Mouse (Mus musculus) limb, embryonic 15.5 days (tissue): ENCODE measurements around the gene Iqcc. TPM values are rescaled to one million over a fixed set of nuclear protein-coding genes. Genes with fewer than 3 reads are reported as not detected.

Source experiments
- ATAC-seq: fragments of 200-750 bp; cut with Nextera tagmentation; 2 replicates; pipeline ENCODE4 v1.8.0; 2017; ENCODE audit warnings: low read depth, moderate TSS enrichment; ENCODE audit not compliant: insufficient number of reproducible peaks, low FRiP score, low TSS enrichment
- H3K27ac ChIP-seq: fragments of 300-500 bp; sonication (generic); 2 replicates; pipeline ENCODE4 v1.5.1; 2015; ENCODE audit warnings: moderate library complexity, mild to moderate bottlenecking, inconsistent platforms
- H3K27me3 ChIP-seq: fragments of 300-500 bp; sonication (generic); 2 replicates; pipeline ENCODE4 v1.6.1; 2015; ENCODE audit warnings: inconsistent platforms
- H3K36me3 ChIP-seq: fragments of 300-500 bp; sonication (generic); 2 replicates; pipeline ENCODE4 v1.6.1; 2015; ENCODE audit warnings: inconsistent platforms
- H3K4me1 ChIP-seq: fragments of 300-500 bp; sonication (generic); 2 replicates; pipeline ENCODE4 v1.6.1; 2015; ENCODE audit warnings: inconsistent platforms
- H3K4me2 ChIP-seq: fragments of 300-500 bp; sonication (generic); 2 replicates; pipeline ENCODE4 v1.6.1; 2015; ENCODE audit warnings: mild to moderate bottlenecking, inconsistent platforms
- H3K4me3 ChIP-seq: fragments of 300-500 bp; sonication (generic); 2 replicates; pipeline ENCODE4 v1.5.1; 2015; ENCODE audit warnings: mild to moderate bottlenecking, inconsistent platforms
- H3K9ac ChIP-seq: fragments of 300-500 bp; sonication (generic); 2 replicates; pipeline ENCODE4 v1.6.1; 2015; ENCODE audit warnings: inconsistent platforms
- H3K9me3 ChIP-seq: fragments of 300-500 bp; sonication (generic); 2 replicates; pipeline ENCODE4 v1.6.1; 2016; ENCODE audit warnings: inconsistent platforms
- WGBS: fragments of 180-500 bp; shearing (Covaris S2); methylation state at CpG from one replicate; pipeline ENCODE4 v1.1.7; 2015; 5-methylcytosine and 5-hydroxymethylcytosine counted together
- polyA plus RNA-seq: library from polyadenylated mRNA; unstranded; fragments of >200 nt; fragmentation: Nextera tagmentation; extraction: Ambion mirVana; gene quantifications from 2 replicates; pipeline ENCODE4 v1.2.1, GENCODE M21; 2015

Gene Iqcc
- polyA plus RNA-seq, 1 experiment from 2014 or later, result 29.6 TPM

DNA sequence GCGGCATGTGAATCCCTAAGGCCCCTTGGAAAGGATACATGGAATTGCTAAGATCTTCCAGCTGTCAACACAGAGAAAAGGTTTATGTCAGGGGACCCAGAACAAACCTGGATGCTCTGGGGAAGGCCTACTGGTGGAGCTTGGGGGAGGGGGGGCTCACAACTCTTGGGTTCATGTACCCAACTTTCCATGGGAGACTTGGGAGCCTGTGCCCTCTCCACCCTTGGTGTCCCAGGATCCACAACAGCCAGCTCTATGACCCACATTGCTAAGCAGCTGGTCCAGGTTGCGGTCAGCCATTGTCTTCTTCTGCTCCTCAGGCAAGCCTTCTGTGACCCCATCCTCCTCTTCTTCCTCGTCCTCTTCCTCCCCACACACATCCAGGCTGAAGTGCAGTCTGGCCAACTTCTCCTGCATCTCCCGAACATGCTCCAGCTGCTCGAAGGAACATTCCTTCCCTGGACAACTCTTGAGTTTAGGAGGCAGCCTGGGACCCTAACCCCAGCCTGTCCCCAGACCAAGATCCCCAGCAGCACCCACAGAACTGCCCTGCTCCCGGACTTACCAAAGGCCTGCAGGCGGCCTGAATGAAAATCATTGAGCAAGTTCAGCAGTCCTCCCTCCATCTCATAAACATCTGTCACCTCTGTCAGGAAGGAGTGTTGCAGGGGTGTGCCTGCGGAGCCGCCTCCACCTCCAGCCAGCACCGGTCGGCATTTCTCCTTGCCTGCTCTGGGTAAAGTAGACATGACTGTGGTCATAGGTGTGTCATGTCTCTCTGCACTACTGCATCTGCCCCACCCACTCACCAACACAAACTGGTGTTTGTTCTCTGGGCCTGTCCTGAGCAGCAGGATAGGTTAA, 1.8 kb upstream of the Iqcc start:
- peaks cover 19% of the 10 kb centered on the region for H3K36me3 ChIP-seq
- H3K4me3 ChIP-seq, result no peak overlapping the region
- ATAC-seq, result no peak
- H3K4me2 ChIP-seq, result no peak overlapping the region
- peaks cover 53% of the 10 kb centered on the region for H3K4me1 ChIP-seq
- WGBS, result 82% methylated on average over 11 of the region's 11 CpGs
- H3K27ac ChIP-seq, result peak overlapping the region; percentile 43
- H3K9ac ChIP-seq, result no peak overlapping the region
- no peaks in the 10 kb centered on the region for H3K27me3 ChIP-seq
- H3K9me3 ChIP-seq, result no peaks in the 10 kb centered on the region

DNA sequence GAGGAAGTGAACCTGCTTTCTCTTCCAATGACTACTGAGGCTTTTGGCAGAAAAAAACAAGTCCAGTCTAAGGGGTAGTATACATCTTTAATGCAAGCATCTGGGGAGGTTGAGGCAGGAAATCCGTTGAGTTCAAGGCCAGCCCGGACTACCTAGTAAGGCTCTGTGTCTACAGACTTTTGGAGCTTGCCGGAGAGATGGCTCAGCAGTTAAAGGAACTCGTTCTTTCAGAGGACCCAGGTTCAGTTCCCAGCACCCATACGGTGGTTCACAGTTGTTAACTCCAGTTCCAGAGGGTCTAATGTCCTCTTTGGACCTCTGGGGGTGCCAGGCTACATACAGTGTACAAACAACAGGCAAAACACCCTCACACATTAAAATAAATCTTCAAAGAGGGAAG, 868 bp downstream of the Iqcc start:
- Histone ChIP-seq H3K4me2 (peak overlapping the region; percentile 73), H3K4me3 (peak overlapping the region; percentile 67), H3K9ac (0 out of 2 replicates have a peak overlapping the region, but pooled peaks have one; percentile 71), H3K36me3 (peaks cover 20% of the 10 kb centered on the region), H3K27ac (no peak overlapping the region; the same call in 1 of the 2 replicates), H3K27me3 (no peaks in the 10 kb centered on the region), H3K4me1 (peaks cover 34% of the 10 kb centered on the region), H3K9me3 (no peaks in the 10 kb centered on the region)
- no peak for ATAC-seq
- 94% methylated on average over 5 of the region's 5 CpGs for WGBS

DNA sequence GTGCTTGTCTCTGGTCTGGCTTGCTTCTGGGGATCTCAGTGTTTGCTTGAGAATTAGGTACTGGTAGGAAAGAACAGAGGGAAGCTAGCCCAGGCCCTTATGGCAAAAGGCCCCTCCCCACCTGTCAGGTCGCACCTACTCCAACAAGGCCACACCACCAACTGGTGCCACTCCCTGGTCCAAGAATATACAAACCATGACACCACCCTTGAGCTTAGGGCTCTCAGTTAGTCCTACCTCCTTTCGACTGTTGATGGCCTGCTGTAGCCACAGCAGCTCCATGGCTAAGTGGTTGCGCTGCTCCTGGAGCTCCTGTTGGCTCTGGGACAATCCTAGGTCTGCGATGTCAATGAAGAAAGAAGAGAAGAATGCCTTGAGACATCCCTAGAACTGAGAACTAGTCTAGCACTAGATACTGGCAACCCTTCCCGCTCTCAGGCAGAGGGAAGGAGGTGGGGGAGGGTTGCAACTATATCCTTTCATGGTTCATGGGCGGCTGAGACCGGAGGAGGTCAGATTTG, 1.7 kb downstream of the Iqcc start:
- H3K9me3 ChIP-seq, result no peaks in the 10 kb centered on the region
- no peak overlapping the region for H3K4me2 ChIP-seq
- H3K36me3 ChIP-seq, result peaks cover 20% of the 10 kb centered on the region
- no peak for ATAC-seq
- no peak overlapping the region for H3K27ac ChIP-seq
- WGBS, result 92% methylated on average over 7 of the region's 7 CpGs
- no peak overlapping the region for H3K4me3 ChIP-seq
- H3K27me3 ChIP-seq, result no peaks in the 10 kb centered on the region
- H3K4me1 ChIP-seq, result peaks cover 26% of the 10 kb centered on the region
- no peak overlapping the region for H3K9ac ChIP-seq

DNA sequence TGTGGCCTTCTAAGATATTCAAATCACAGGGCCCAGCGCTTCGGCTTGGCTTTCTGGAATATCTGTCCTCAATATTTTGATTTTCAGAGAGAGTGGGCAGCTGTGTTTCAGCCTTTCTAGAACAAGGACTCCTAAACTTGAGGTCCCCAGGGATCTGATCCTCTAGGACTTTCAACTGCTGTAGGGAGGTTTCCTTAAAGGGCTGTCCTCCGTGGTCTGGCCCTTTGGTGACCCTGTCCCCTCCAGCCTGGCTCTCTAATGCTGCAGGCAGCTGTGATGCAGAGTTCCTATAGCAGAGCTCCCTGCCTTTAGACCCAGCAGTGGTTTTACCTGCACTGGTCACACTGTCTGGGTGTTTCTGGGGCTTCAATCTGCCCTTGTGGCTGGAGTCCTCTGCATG, 2.3 kb downstream of the Iqcc start:
- 88% methylated on average over 3 of the region's 3 CpGs for WGBS

DNA sequence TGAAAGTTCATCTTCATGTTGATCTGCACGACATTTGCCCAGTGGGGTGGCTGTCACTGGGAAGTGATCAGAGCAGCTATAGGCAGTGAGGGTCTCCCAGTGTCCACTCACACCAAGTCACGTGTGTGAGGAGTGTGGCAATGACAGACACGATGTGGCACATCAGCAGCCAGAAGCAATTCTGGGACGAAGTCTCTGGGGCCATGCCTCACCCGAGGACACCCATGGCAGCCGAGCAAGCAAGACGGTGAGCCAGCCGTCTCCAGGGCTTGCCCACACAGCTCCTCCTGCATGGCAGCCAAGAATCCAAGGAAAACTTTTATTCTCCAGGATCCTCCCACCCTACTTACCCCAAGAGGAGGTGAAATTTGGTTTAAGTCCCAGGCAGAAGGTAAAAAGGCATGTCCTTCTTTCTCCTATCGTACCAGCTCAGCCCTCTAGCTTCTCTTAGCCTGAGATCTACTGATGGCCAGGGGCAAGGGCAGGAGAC, 3.1 kb downstream of the Iqcc start:
- Histone ChIP-seq H3K9ac (no peak overlapping the region), H3K36me3 (peaks cover 18% of the 10 kb centered on the region), H3K4me3 (no peak overlapping the region), H3K27ac (no peak overlapping the region), H3K4me1 (peaks cover 13% of the 10 kb centered on the region), H3K4me2 (no peak overlapping the region), H3K27me3 (no peaks in the 10 kb centered on the region), H3K9me3 (no peaks in the 10 kb centered on the region)
- ATAC-seq, result no peak
- WGBS, result 89% methylated on average over 9 of the region's 9 CpGs

More for the DNA sequence above, 2.3 kb downstream of the Iqcc start:
- Histone ChIP-seq H3K27ac (no peak overlapping the region), H3K4me2 (no peak overlapping the region), H3K4me1 (peaks cover 20% of the 10 kb centered on the region), H3K9ac (no peak overlapping the region), H3K36me3 (peaks cover 20% of the 10 kb centered on the region), H3K27me3 (no peaks in the 10 kb centered on the region), H3K4me3 (no peak overlapping the region), H3K9me3 (no peaks in the 10 kb centered on the region)
- ATAC-seq, result no peak

DNA sequence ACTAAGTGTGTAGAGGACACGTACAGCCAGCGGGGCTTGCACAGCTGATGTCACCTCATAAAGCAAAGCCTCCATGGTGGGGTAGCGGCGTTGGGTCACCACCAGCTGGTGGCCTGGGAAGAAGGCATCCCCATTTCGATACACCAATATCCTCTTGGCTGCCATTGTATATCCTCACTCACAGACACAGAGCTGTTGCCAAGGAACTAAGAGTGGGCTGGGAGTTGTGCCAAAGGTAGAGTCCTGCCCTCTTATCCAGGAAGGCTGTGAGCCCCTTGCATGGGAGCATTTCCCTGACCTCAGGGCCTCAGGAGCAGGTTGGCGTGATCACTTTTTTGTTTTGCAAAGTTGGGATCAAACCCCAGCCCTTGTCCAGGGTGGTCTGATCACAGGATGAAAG, 4.8 kb downstream of the Iqcc start, which contains the start of gene Dcdc2b:
TSS of gene Dcdc2b (minus strand) at position 165 of the 400 bp plus-strand sequence.
- H3K4me2 ChIP-seq, result no peak within 1 kb of the TSS
- no peak within 1 kb of the TSS for H3K9ac ChIP-seq
- no peaks in the 10 kb centered on the region for H3K27me3 ChIP-seq
- 80% methylated on average over 6 of the region's 6 CpGs for WGBS
- H3K27ac ChIP-seq, result no peak within 1 kb of the TSS
- peaks cover 11% of the 10 kb centered on the region for H3K4me1 ChIP-seq
- no peaks in the 10 kb centered on the region for H3K9me3 ChIP-seq
- H3K36me3 ChIP-seq, result peaks cover 26% of the 10 kb centered on the region
- no peak for ATAC-seq
- H3K4me3 ChIP-seq, result no peak within 1 kb of the TSS

DNA sequence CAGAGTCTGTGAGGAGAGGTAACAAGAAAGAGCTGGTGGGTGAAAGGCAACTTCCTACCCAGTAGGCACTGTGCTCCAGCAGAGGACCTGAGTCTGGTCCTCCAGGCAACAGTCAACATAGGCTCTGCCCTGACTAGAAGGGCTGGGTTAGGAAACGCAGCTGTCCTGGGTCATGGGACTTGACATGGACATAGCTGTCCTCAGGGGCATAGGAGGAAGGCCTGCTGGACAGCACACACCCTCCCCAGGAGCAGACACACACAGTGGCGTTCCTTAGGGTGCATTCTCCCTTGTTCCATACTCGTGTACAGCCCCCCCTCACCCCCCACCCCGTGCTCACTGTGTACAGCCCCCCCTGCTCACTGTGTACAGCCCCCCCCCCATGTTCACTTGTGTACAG, 8.4 kb downstream of the Iqcc start:
- no peak overlapping the region for H3K4me3 ChIP-seq
- no peak overlapping the region for H3K4me2 ChIP-seq
- no peak for ATAC-seq
- no peaks in the 10 kb centered on the region for H3K9me3 ChIP-seq
- WGBS, result 63% methylated on average over 4 of the region's 4 CpGs
- H3K9ac ChIP-seq, result no peak overlapping the region
- H3K36me3 ChIP-seq, result peaks cover 34% of the 10 kb centered on the region
- H3K27ac ChIP-seq, result no peak overlapping the region
- no peaks in the 10 kb centered on the region for H3K27me3 ChIP-seq
- H3K4me1 ChIP-seq, result 0 out of 2 replicates have a peak, but pooled peaks cover 4% of the 10 kb centered on the region

DNA sequence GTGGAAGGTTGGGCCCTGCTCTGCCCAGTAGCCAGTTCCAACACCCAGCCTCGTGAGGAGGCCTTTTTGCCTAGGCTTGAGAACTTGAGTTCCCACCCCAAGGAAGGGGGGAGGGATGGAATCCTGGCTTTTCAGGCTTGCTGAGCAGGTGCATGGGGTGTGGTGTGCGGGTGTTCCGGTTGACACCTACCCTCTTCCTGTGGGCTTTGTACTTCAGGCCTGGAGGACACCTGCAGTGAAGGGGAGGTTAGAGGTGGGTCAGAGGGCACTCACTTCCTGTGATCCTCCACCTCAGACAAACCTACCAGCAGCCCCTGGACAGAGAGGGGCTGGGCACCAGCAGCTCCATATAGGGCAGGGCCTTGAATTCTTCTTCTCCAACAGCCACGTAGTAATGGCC, 8.9 kb downstream of the Iqcc start:
- peaks cover 37% of the 10 kb centered on the region for H3K36me3 ChIP-seq
- no peaks in the 10 kb centered on the region for H3K27me3 ChIP-seq
- H3K4me3 ChIP-seq, result no peak overlapping the region
- 74% methylated on average over 4 of the region's 4 CpGs for WGBS
- H3K27ac ChIP-seq, result no peak overlapping the region
- no peak for ATAC-seq
- H3K4me2 ChIP-seq, result no peak overlapping the region
- no peaks in the 10 kb centered on the region for H3K9me3 ChIP-seq
- no peak overlapping the region for H3K9ac ChIP-seq
- 0 out of 2 replicates have a peak, but pooled peaks cover 4% of the 10 kb centered on the region for H3K4me1 ChIP-seq

DNA sequence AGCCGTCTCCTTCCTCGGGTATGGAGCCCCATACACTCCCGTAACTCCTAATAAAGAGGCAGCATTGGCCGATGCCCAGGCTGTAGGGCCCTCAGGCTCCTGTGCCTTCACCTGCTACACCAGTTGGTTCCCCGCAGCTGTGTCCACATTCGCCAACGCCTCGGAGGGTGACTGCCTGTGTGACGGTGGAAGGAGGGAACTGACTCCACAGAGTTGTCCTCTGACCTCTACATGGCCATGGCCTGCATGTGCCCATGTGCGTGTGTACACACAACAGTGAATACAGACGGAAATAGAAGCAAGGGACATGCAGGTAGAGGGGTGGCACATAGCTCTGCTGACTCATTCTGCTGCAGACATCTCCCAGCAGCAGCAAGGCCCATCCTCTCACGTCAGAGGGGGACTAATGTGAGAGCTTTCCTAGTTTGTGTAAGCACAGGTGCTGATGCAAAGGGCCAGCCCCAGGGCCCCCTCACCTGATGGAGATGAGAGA, 9.7 kb downstream of the Iqcc start:
- Histone ChIP-seq H3K9ac (no peak overlapping the region), H3K4me1 (0 out of 2 replicates have a peak, but pooled peaks cover 4% of the 10 kb centered on the region), H3K4me3 (no peak overlapping the region), H3K27me3 (no peaks in the 10 kb centered on the region), H3K36me3 (peaks cover 45% of the 10 kb centered on the region), H3K4me2 (no peak overlapping the region), H3K9me3 (no peaks in the 10 kb centered on the region), H3K27ac (peak overlapping the region; percentile 54; the same call in 1 of the 2 replicates)
- 80% methylated on average over 12 of the region's 12 CpGs for WGBS
- ATAC-seq, result peak; percentile 4; the same call in 1 of the 2 replicates

DNA sequence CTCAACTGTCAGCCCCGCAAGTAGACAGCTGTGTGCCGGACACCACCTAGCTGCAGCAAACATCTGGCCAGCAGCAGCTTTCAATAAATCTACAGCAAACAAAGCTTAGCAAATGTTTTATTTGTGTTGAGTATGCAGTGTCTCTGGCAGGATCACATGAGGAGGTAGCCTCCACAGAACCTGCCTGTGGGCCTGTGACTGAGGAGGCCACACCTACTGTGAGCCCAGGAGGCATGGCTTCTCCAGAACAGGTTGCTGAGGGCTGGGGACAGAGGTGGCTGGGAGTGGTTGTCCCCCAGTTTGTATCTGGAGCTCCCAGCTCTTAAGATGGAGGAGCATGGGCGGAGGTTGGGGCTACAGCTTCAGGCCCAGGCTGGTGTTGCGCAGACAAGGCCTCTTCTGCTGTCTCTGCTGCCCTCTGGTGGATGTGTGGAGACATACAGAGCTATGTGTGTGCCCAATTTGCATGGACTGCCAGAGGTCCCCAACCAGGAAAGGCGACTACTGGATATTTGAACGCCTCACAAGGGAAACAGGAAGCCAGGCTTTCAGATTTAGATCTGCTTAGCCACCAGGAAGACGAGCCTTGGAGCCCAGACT, 10.4 kb downstream of the Iqcc start:
- Histone ChIP-seq H3K27me3 (no peaks in the 10 kb centered on the region), H3K4me2 (no peak overlapping the region), H3K9ac (no peak overlapping the region), H3K4me1 (0 out of 2 replicates have a peak, but pooled peaks cover 4% of the 10 kb centered on the region), H3K27ac (peak overlapping the region; percentile 54), H3K36me3 (peaks cover 51% of the 10 kb centered on the region), H3K9me3 (no peaks in the 10 kb centered on the region), H3K4me3 (no peak overlapping the region)
- WGBS, result 35% methylated on average over 7 of the region's 7 CpGs
- peak; percentile 73; the same call in 1 of the 2 replicates for ATAC-seq

DNA sequence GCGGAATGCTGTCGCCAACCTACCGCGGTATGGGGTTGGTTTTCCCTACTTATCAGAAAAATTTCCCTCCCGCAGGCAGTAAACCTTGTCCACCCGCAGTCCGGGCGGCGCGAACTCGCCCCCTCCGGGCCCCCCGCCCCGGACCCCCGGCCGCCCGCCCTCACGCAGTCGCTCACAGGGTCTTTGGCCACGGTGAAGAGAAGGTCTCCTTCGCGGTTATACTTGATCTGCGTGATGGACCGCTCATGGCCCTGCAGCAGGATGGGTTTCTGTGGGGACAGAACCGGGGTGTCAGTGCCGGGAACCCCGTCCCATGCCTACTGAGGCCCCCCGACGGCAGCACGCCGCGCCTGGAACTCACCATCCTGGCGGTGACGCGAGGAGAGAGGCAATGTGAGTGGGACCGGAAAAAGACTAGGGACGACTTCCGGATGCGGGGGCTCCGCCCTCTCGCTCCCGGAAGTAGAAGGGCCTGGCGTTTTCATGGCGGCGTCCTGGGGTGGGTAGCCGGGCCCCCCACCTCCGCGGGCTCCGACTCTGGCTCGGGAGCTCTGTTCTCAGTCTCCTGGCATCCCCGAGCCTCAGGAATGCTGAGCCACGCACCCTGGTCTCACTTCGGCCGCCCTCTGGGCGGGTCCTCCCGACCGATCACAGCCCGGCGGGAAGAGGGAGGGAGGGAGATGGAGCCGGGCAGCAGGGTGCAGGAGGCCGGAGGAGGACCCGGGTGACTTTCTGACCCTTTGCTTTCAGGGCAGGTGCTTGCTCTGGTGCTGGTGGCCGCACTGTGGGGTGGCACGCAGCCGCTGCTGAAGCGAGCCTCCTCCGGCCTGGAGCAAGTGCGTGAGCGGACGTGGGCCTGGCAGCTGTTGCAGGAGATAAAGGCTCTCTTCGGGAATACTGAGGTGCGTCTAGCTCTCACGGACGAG, 18.4 kb downstream of the Iqcc start, which contains the start of the genes Eif3i and Tmem234:
TSS of gene Eif3i (minus strand) at position 416 of the 926 bp plus-strand sequence.
TSS of gene Tmem234 (plus strand) at position 436 of the 926 bp plus-strand sequence.
- H3K4me2 ChIP-seq, result peak within 1 kb of the TSS; percentile 76
- peak within 1 kb of the TSS; percentile 92 for H3K9ac ChIP-seq
- H3K9me3 ChIP-seq, result no peaks in the 10 kb centered on the region
- peaks cover 52% of the 10 kb centered on the region for H3K36me3 ChIP-seq
- peak; percentile 70 for ATAC-seq
- H3K4me3 ChIP-seq, result peak within 1 kb of the TSS; percentile 99
- WGBS, result under 1% methylated on average over 74 of the region's 74 CpGs
- H3K27me3 ChIP-seq, result no peaks in the 10 kb centered on the region
- peaks cover 30% of the 10 kb centered on the region for H3K4me1 ChIP-seq
- H3K27ac ChIP-seq, result peak within 1 kb of the TSS; percentile 82
